Mouse (Mus musculus) thymus, postnatal 0 days (tissue): ENCODE measurements around the gene Sfmbt1. TPM values are rescaled to one million over a fixed set of nuclear protein-coding genes. Genes with fewer than 3 reads are reported as not detected.
A peak's percentile ranks its signal among the peaks of the same experiment; 100 is the strongest.
"Not testable (repeated sequence)": the region's sequence is repeated elsewhere in the genome, so short reads cannot be mapped to it uniquely, and the experiment has no call there.

Experiments
- DNase-seq: peaks from one replicate; pipeline ENCODE4 v3.0.0-alpha.2; 2015; ENCODE audit warnings: low spot score
- polyA plus RNA-seq: library from polyadenylated mRNA; unstranded; fragments of >200 nt; fragmentation: Nextera tagmentation; extraction: Ambion mirVana; gene quantifications from 2 replicates; pipeline ENCODE4 v1.2.1, GENCODE M21; 2015

Gene Sfmbt1
- polyA plus RNA-seq, 1 experiment from 2014 or later: 18.0 TPM

DNA sequence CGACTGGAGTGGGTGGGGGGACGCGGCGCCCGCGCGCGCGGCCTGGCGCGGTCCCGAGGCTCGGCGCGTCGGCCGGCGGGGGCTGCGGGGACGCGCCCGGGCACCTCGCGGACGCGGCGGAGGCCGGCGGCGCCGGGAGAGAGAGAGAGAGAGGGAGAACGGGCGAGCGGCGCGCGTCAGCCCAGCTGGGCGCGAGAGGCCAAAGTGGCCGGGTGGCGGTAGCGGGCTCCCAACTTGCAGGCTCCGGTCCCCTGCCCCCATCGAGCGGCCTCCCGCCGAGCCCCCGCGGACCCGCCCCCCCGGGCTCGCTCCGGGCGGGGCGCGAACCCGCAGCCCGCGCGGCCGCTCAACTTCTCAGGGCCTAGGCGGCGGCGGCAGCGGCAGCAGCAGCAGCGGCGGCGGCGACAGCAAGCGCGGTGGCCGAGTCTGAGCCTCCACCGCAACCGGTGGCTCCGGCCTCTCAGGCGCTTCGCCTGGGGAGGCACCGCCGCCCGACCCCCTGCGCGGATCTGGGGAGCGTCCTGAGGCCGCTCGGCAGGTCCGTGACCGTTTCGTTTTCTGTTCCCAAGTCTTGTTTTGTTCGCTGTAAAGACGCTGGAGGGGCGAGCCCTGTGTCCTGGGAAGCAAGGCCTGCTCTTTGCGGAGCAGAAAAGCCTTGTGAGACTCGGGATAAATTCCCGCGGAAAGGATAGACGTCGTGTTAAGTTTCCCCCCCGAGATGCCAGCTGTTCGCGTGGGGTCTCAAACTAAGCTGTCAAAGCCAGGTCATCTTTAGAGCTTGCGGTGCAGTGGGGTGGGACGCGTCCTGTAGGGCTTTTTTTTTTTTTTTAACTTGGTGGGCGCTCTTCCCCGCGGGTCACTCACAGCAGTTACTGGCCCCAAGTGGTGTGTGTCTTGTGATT lies 1.7 kb downstream of the Sfmbt1 start:
- DNase-seq: peak; percentile 45

DNA sequence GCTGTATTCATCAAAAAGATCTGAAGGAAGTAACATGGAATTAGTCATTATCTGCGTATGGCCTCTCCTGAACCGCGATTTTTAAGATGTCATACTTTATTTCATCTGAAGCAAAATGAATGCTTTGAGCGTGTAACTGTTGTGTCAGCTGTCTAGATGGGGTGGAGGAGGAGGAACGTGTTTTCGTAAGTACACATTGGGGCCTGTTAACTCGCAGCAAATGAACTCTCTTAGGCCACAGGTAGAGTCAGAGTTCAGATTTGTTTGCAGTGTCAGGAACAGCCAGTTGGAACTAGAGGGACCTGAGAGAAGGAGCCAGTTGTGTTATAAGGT lies 2.3 kb downstream of the Sfmbt1 start:
- peak; percentile 36 for DNase-seq

DNA sequence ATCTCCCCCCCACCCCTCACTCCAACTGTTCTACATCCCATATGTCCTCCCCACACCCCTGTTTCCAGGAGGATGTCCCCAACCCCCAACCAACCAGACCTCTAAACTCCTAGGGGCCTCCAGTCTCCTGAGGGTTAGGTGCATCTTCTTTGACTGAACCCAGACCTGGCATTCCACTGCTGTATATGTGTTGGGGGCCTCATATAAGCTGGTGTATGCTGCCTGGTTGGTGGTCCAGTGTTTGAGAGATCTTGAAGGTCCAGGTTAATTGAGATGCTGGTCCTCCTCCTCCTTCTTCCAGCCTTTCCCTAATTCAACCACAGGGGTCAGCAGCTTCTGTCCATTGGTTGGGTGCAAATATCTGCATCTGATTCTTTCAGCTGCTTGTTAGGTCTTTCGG lies 4.0 kb downstream of the Sfmbt1 start:
- not testable (repeated sequence) for DNase-seq

DNA sequence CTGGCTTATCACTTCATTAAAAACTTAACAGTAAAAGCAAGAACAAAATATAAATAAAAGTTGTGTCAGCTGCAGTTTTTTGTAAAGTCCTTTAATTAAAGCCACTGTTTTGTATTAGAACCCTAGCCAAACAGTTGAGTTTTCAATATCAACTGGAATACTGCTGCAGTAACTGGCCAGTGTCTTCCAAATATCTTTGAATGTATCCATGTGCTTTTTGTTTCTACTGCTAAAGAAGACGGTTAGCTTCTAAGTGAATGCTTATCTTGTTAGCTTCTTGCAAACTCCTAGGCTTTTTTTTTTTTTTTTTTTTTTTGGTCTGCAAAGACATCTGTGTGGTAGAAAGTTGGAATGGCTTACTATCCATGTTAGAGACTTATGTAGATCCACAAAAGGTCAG lies 4.9 kb downstream of the Sfmbt1 start:
- no peak for DNase-seq

DNA sequence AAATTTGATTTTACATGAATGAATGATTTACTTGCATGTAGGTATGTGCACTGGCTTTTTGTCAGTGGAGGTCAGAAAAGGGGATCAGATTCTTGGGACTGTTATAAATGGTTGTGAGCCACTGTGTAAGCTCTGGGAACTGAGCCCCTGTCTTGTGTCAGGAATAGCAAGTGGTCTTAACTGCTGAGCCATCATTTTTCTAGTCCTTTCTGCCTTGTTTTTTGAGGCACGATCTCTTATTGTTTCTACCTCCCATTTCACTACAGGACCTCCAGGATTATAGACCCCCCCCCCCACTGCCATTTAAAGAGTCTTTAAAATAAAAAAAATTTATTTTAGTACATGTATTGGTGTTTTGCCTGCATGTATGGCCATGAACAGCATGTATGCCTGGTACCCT lies 7.2 kb downstream of the Sfmbt1 start:
- DNase-seq: no peak

GRCm38 (mm10) chr14:30722406-30722805 lies 7.8 kb downstream of the Sfmbt1 start:
- DNase-seq: no peak

DNA sequence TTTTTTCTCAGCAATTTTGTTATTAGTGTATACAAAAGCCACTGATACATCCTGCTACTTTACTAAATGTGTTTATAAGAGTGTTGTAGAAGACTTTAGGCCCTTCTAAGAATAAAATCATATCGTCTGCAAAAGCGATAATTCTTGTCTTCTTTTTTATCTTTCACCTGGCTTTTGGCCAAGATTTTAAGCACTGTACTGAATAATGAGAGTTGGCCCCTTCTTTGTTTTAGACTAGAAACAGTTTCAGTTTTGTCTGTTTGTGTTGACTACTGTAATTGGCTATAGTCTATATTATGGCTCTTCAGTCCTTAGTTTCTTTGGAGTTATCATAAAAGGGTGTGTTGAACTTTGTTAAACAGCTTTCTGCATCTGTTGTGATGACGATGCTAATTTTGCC lies 17.2 kb downstream of the Sfmbt1 start:
- DNase-seq: no peak

GRCm38 (mm10) chr14:30734665-30735064 lies 20.0 kb downstream of the Sfmbt1 start:
- DNase-seq: no peak

DNA sequence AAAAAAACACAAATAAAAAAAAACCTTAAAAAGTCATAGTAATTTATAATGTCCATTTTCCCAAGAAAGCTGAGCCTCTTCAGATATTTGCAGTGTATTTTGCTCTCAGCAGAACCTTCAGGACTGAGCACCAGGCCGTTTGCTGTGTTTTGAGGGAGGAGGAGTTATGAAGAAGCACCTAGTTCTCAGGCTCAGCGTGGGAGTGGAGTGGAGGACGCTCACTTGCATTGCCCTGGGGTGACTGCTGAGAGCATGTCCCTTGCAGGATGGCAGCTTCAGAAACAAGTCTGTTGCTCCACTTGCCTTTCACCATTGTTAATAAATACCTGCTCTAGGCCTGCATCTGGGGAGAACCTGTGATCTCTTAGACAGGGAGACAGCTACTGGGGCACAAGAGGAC lies 21.2 kb downstream of the Sfmbt1 start:
- DNase-seq: no peak

GRCm38 (mm10) chr14:30736413-30736812 lies 21.8 kb downstream of the Sfmbt1 start:
- no peak for DNase-seq

- no peak for DNase-seq
These were observed 29.2 kb downstream of the Sfmbt1 start for GRCm38 (mm10) chr14:30743891-30744290.

DNA sequence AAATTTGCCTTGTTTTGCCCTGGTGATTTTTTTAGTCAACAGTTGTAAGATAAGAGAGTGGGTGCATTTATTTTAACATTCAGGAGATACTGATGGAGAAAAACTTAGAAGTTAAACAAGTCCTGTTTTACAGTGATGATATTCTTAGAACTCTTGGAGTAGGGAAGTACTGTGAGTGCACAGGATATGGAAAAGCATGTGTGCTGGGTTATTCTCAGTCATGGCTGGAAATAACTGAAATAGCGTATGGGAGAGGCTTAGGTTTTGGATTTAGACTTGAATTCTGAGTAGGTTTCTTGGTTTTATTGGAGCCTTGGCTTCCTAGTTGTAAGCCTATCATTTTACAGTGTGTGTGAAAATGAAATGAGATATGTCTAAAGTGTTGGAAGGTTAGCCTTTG lies 31.5 kb downstream of the Sfmbt1 start:
- no peak for DNase-seq

GRCm38 (mm10) chr14:30757239-30757638 lies 42.6 kb downstream of the Sfmbt1 start:
- DNase-seq: no peak

- peak; percentile 5 for DNase-seq
These were observed 46.6 kb downstream of the Sfmbt1 start for GRCm38 (mm10) chr14:30761211-30761610.

DNA sequence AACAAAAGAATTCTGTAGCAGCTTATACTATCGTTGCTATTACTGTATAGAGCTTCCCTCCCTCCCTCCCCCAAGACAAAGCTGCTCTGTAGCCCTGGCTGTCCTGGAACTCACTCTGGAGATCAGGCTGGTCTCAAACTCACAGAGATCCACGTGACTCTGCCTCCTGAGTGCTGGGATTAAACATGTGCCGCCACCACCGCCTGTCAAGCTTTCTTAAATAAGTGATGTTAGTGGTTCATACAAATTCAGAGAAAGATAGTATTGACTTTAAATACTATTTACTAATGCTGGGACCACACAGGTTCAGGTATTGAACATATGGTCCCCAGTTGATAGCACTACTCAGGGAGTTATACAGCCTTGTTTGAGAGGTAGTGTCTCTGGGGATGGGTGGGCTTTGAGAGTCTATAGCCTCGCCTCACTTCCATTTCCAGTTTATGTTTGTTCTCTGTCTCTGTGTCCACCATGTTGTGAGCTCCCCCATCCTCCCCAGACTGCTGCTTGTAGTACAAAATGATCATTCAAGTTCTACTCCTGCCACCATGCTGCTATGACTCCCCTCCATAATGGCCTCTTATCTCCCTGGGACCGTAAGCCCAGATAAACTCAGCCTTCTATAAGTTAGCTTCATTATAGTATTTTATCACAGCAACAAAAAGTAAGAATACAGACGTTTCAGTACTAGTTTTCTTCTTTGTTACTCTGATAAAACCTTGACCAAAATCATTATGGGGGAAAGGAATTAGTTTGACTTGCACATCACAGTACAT lies 47.7 kb downstream of the Sfmbt1 start:
- no peak for DNase-seq

- DNase-seq: no peak
These were observed 48.4 kb downstream of the Sfmbt1 start for GRCm38 (mm10) chr14:30762904-30763568.

GRCm38 (mm10) chr14:30784614-30785013 lies 70.0 kb downstream of the Sfmbt1 start:
- no peak for DNase-seq

DNA sequence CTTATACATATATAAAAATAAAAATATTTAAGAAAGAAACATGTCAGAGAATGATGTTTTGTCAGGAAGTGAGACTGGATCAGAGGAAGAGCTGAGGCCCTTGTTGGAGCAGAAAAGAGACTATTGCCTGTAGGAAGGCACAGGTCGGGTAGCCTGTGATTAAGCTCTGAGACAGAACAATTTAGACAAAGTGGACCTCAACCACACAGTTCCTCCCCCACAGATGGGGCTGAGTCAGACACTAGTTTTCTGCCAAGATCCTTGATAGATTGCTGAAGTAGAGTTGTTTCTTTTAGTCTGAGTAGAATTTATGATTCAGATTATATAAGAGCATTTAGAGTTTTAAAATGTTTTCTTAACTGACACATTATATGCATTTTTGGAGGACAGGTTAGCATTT lies 74.8 kb downstream of the Sfmbt1 start:
- DNase-seq: no peak

GRCm38 (mm10) chr14:30792871-30793270 lies 78.2 kb downstream of the Sfmbt1 start:
- DNase-seq: no peak

DNA sequence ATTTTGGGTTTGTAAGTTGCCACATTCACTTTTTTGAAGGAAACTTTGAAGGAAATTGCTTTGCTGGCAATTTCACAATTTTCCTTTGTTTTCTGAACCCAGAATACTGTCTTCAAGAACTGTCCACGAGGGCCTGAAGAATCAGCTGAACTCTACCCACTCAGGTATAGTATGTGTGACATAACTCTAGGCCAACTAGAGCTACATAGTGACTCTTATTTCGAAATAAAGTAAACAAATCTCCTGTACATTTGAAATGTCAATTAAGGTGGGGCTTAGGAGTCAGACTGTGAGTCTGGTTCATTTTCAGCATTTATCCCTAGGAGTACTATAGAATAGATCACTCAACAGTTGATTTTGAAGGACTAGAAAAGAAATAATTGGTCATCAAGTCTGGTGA lies 87.1 kb downstream of the Sfmbt1 start:
- DNase-seq: no peak

- no peak for DNase-seq
These were observed 106.5 kb downstream of the Sfmbt1 start for GRCm38 (mm10) chr14:30821136-30821535.

GRCm38 (mm10) chr14:30824456-30824995 lies 109.9 kb downstream of the Sfmbt1 start:
- DNase-seq: no peak
